Mouse (Mus musculus) ES-E14 (cell line): ENCODE results near the gene Gm10591.
"Not testable (repeated sequence)": the region's sequence is repeated elsewhere in the genome, so short reads cannot be mapped to it uniquely, and the experiment has no call there.

Source experiments
- CHD2 ChIP-seq: IDR thresholded peaks from 2 replicates; pipeline ENCODE4 v1.6.1; 2014; ENCODE audit warnings: mild to moderate bottlenecking, low read depth, low read length, inconsistent platforms
- HCFC1 ChIP-seq: IDR thresholded peaks from 2 replicates; pipeline ENCODE4 v1.6.1; 2012; ENCODE audit warnings: low read length, inconsistent platforms, borderline replicate concordance; ENCODE audit not compliant: insufficient read depth
- ZC3H11A ChIP-seq: IDR thresholded peaks from 2 replicates; pipeline ENCODE4 v1.6.1; 2012; ENCODE audit warnings: low read depth, mild to moderate bottlenecking, inconsistent platforms, low read length, borderline replicate concordance
- ZNF384 ChIP-seq: IDR thresholded peaks from 2 replicates; pipeline ENCODE4 v1.6.1; 2012; ENCODE audit warnings: low read depth, low read length, inconsistent platforms

DNA sequence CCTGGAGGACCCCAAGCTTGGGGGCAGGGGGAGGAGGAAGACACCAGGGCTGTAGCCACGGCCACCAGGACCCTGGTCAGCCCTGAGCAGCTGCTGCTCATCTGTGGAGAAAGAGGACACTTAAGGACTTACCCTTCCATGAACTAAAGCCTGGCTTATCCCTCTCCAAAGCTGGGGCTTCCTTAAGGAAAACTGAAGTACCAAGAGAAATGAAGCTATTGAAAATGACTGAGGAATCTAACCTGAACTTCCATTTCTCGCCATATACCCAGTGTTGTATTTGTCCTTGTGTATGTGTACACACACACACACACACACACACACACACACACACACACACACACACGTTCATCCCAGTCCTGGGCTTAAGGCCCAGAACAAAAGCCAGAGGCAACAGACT, 49.8 kb downstream of the Gm10591 start, which contains the start of gene Il11ra2:
- TF ChIP-seq ZNF384, CHD2, ZC3H11A, HCFC1: not testable (repeated sequence)
